Mouse (Mus musculus): ENCODE data around the gene Atf7.

DNA sequence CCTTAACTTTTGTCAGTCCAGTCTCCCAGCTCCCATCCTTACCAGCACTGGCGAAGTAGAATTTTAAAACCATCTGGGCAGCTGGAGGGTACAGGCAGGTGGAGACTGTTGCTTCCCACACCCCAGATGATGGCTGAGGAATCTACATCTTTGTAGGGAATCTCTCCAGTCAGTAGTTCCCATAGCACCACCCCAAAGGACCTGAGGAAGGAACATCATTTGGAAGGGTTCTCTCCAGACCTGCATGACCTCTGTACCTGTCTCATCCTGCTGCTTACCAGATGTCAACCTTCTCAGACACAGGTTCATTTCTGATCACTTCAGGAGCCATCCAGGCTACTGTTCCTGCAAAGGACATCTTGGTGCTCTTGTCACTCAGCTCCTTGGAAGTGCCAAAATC, 121.8 kb downstream of the Atf7 start, which contains the start of gene Gm10337:
- TF ChIP-seq MYOD1 (IDR thresholded peaks at IDR 0.05; ENCODE audit: control insufficient read depth, insufficient read length, low read depth): no peak
- TF ChIP-seq CTCF (IDR thresholded peaks at IDR 0.05; ENCODE audit: control insufficient read depth, insufficient read depth, insufficient read length): no peak
- no peak for TF ChIP-seq USF1 (IDR thresholded peaks at IDR 0.05; ENCODE audit: low read depth)
- TF ChIP-seq MAX (IDR thresholded peaks at IDR 0.05): no peak
- no peak for TF ChIP-seq CEBPB (IDR thresholded peaks at IDR 0.05; ENCODE audit: low read depth)
- TF ChIP-seq FOSL1 (IDR thresholded peaks at IDR 0.05; ENCODE audit: insufficient read depth, low read length, poor library complexity, severe bottlenecking): no peak

Measured in C2C12 (cell line).